Mouse (Mus musculus): ENCODE measurements around the gene Vapb. TPM values are rescaled to one million over a fixed set of nuclear protein-coding genes. Genes with fewer than 3 reads are reported as not detected.

Vapb gene
- polyA plus RNA-seq, 1 experiment from 2014 or later = 15.7 TPM

GRCm38 (mm10) chr2:173742744-173743143, 5.4 kb downstream of the Vapb start:
- H3K27ac ChIP-seq (replicated peaks) = no peak overlapping the region
- H3K4me2 ChIP-seq (replicated peaks) = no peak overlapping the region
- no peaks in the 10 kb centered on the region for H3K9me3 ChIP-seq
- H3K9ac ChIP-seq (replicated peaks) = no peak overlapping the region
- WGBS = 88% methylated on average over 9 of the region's 9 CpGs
- H3K4me1 ChIP-seq = peaks cover 16% of the 10 kb centered on the region
- H3K4me3 ChIP-seq = no peak overlapping the region
- ATAC-seq (replicated peaks) = no peak
- no peaks in the 10 kb centered on the region for H3K36me3 ChIP-seq
- no peaks in the 10 kb centered on the region for H3K27me3 ChIP-seq

- no peaks in the 10 kb centered on the region for H3K36me3 ChIP-seq
- H3K27ac ChIP-seq (replicated peaks) = no peak overlapping the region
- no peak for ATAC-seq (replicated peaks)
- H3K4me2 ChIP-seq (replicated peaks) = no peak overlapping the region
- WGBS = 90% methylated on average over 7 of the region's 7 CpGs
- H3K4me3 ChIP-seq = no peak overlapping the region
- no peak overlapping the region for H3K9ac ChIP-seq (replicated peaks)
- peaks cover 8% of the 10 kb centered on the region; the same call in 1 of the 2 replicates for H3K4me1 ChIP-seq
- no peaks in the 10 kb centered on the region for H3K9me3 ChIP-seq
- no peaks in the 10 kb centered on the region for H3K27me3 ChIP-seq
Observed at GRCm38 (mm10) chr2:173744070-173744815, 6.9 kb downstream of the Vapb start.

- WGBS = 88% methylated on average over 2 of the region's 2 CpGs
- no peak overlapping the region for H3K27ac ChIP-seq (replicated peaks)
- no peaks in the 10 kb centered on the region for H3K9me3 ChIP-seq
- no peak overlapping the region for H3K4me2 ChIP-seq (replicated peaks)
- no peaks in the 10 kb centered on the region for H3K36me3 ChIP-seq
- H3K4me3 ChIP-seq = no peak overlapping the region
- H3K9ac ChIP-seq (replicated peaks) = no peak overlapping the region
- no peaks in the 10 kb centered on the region for H3K4me1 ChIP-seq
- ATAC-seq (replicated peaks) = no peak
- no peaks in the 10 kb centered on the region for H3K27me3 ChIP-seq
Observed at GRCm38 (mm10) chr2:173748961-173749659, 11.8 kb downstream of the Vapb start.

- H3K9ac ChIP-seq (replicated peaks) = no peak overlapping the region
- H3K36me3 ChIP-seq = no peaks in the 10 kb centered on the region
- H3K27me3 ChIP-seq = no peaks in the 10 kb centered on the region
- ATAC-seq (replicated peaks) = peak; percentile 58
- no peak overlapping the region for H3K4me2 ChIP-seq (replicated peaks)
- peaks cover 9% of the 10 kb centered on the region for H3K4me1 ChIP-seq
- WGBS = 30% methylated on average over 8 of the region's 8 CpGs
- H3K27ac ChIP-seq (replicated peaks) = 0 out of 2 replicates have a peak overlapping the region, but pooled peaks have one; percentile 15
- H3K4me3 ChIP-seq = no peak overlapping the region
- no peaks in the 10 kb centered on the region for H3K9me3 ChIP-seq
Observed at GRCm38 (mm10) chr2:173755433-173756144, 18.3 kb downstream of the Vapb start.

- Histone ChIP-seq H3K4me1 (peaks cover 9% of the 10 kb centered on the region), H3K27ac (replicated peaks) (no peak overlapping the region), H3K9ac (replicated peaks) (no peak overlapping the region), H3K4me3 (no peak overlapping the region), H3K36me3 (no peaks in the 10 kb centered on the region), H3K9me3 (no peaks in the 10 kb centered on the region), H3K27me3 (no peaks in the 10 kb centered on the region), H3K4me2 (replicated peaks) (no peak overlapping the region)
- WGBS = 87% methylated on average over 8 of the region's 8 CpGs
- ATAC-seq (replicated peaks) = no peak
Observed at GRCm38 (mm10) chr2:173757624-173758155, 20.4 kb downstream of the Vapb start.

- Histone ChIP-seq H3K36me3 (no peaks in the 10 kb centered on the region), H3K9ac (replicated peaks) (no peak overlapping the region), H3K27me3 (no peaks in the 10 kb centered on the region), H3K9me3 (no peaks in the 10 kb centered on the region), H3K4me3 (no peak overlapping the region), H3K27ac (replicated peaks) (no peak overlapping the region), H3K4me2 (replicated peaks) (no peak overlapping the region), H3K4me1 (peaks cover 15% of the 10 kb centered on the region)
- 86% methylated on average over 6 of the region's 6 CpGs for WGBS
- no peak for ATAC-seq (replicated peaks)
Observed at GRCm38 (mm10) chr2:173760607-173761006, 23.3 kb downstream of the Vapb start.

- Histone ChIP-seq H3K4me3 (no peak overlapping the region), H3K36me3 (no peaks in the 10 kb centered on the region), H3K4me2 (replicated peaks) (no peak overlapping the region), H3K4me1 (peaks cover 27% of the 10 kb centered on the region), H3K9me3 (no peaks in the 10 kb centered on the region), H3K27ac (replicated peaks) (no peak overlapping the region), H3K9ac (replicated peaks) (no peak overlapping the region), H3K27me3 (no peaks in the 10 kb centered on the region)
- WGBS = 61% methylated on average over 3 of the region's 3 CpGs
- no peak for ATAC-seq (replicated peaks)
Observed at GRCm38 (mm10) chr2:173764629-173765028, 27.3 kb downstream of the Vapb start.

- Histone ChIP-seq H3K27ac (replicated peaks) (peak overlapping the region; percentile 58), H3K4me3 (no peak overlapping the region), H3K27me3 (no peaks in the 10 kb centered on the region), H3K36me3 (no peaks in the 10 kb centered on the region), H3K4me1 (peaks cover 37% of the 10 kb centered on the region), H3K9ac (replicated peaks) (no peak overlapping the region), H3K9me3 (no peaks in the 10 kb centered on the region), H3K4me2 (replicated peaks) (no peak overlapping the region)
- 73% methylated on average over 8 of the region's 8 CpGs for WGBS
- ATAC-seq (replicated peaks) = no peak
Observed at GRCm38 (mm10) chr2:173767959-173768595, 30.8 kb downstream of the Vapb start.

GRCm38 (mm10) chr2:173769183-173769582, 31.9 kb downstream of the Vapb start:
- no peak overlapping the region for H3K4me2 ChIP-seq (replicated peaks)
- no peaks in the 10 kb centered on the region for H3K9me3 ChIP-seq
- no peaks in the 10 kb centered on the region for H3K36me3 ChIP-seq
- 51% methylated on average over 10 of the region's 10 CpGs for WGBS
- no peaks in the 10 kb centered on the region for H3K27me3 ChIP-seq
- H3K9ac ChIP-seq (replicated peaks) = no peak overlapping the region
- H3K4me1 ChIP-seq = peaks cover 40% of the 10 kb centered on the region
- no peak overlapping the region for H3K4me3 ChIP-seq
- 0 out of 2 replicates have a peak, but pooled peaks have one; percentile 17 for ATAC-seq (replicated peaks)
- peak overlapping the region; percentile 76 for H3K27ac ChIP-seq (replicated peaks)

GRCm38 (mm10) chr2:173770620-173771019, 33.3 kb downstream of the Vapb start:
- H3K9ac ChIP-seq (replicated peaks) = no peak overlapping the region
- no peaks in the 10 kb centered on the region for H3K36me3 ChIP-seq
- 0 out of 2 replicates have a peak overlapping the region, but pooled peaks have one; percentile 31 for H3K27ac ChIP-seq (replicated peaks)
- H3K9me3 ChIP-seq = no peaks in the 10 kb centered on the region
- no peak; the same call in 1 of the 2 replicates for ATAC-seq (replicated peaks)
- H3K4me3 ChIP-seq = no peak overlapping the region
- no peaks in the 10 kb centered on the region for H3K27me3 ChIP-seq
- peaks cover 43% of the 10 kb centered on the region for H3K4me1 ChIP-seq
- 68% methylated on average over 5 of the region's 5 CpGs for WGBS
- no peak overlapping the region for H3K4me2 ChIP-seq (replicated peaks)

GRCm38 (mm10) chr2:173771706-173772105, 34.4 kb downstream of the Vapb start:
- WGBS = 21% methylated on average over 8 of the region's 8 CpGs
- H3K4me3 ChIP-seq = no peak overlapping the region
- ATAC-seq (replicated peaks) = no peak
- H3K27ac ChIP-seq (replicated peaks) = 0 out of 2 replicates have a peak overlapping the region, but pooled peaks have one; percentile 24
- H3K9ac ChIP-seq (replicated peaks) = no peak overlapping the region
- H3K9me3 ChIP-seq = no peaks in the 10 kb centered on the region
- no peaks in the 10 kb centered on the region for H3K27me3 ChIP-seq
- H3K36me3 ChIP-seq = no peaks in the 10 kb centered on the region
- peaks cover 44% of the 10 kb centered on the region for H3K4me1 ChIP-seq
- H3K4me2 ChIP-seq (replicated peaks) = no peak overlapping the region

Data from forebrain, embryonic 15.5 days (tissue).